Mouse (Mus musculus) left cerebral cortex, postnatal 4 days (tissue): ENCODE data around the gene M1ap. TPM values are rescaled to one million over a fixed set of nuclear protein-coding genes. Genes with fewer than 3 reads are reported as not detected.

Experiments used
- DNase-seq: peaks from one replicate; pipeline ENCODE4 v3.0.0-alpha.2; 2022
- intact Hi-C: fragments of 180-260 bp; cut with DNase I; formaldehyde crosslinking; loops from one replicate; pipeline ENCODE4 v1.15.1; 2025
- total RNA-seq, 2 experiments: library from RNA; stranded (reverse); gene quantifications; 2 replicates each; pipeline ENCODE4 v1.2.3; 2021

M1ap gene
- total RNA-seq, 2 experiments from 2014 or later = 0.44 TPM; not detected in 1

GRCm38 (mm10) chr6:82927617-82928016 lies 19.1 kb upstream of the M1ap start:
- DNase-seq = no peak
- intact Hi-C loops = no loop called here

- DNase-seq = no peak
- intact Hi-C loops = no loop called here
Measured at GRCm38 (mm10) chr6:82934616-82935230, 12.0 kb upstream of the M1ap start.

- intact Hi-C loops = no loop called here
- peak; percentile 85 for DNase-seq
Measured at GRCm38 (mm10) chr6:82939167-82939912, 7.4 kb upstream of the M1ap start, which contains the start of gene Sema4f. Gene Sema4f, minus strand, starts transcription at chr6:82939769.

GRCm38 (mm10) chr6:82940765-82941164 lies 5.9 kb upstream of the M1ap start:
- intact Hi-C loops = no loop called here
- DNase-seq = no peak

- intact Hi-C loops = no loop called here
- DNase-seq = peak; percentile 59
Measured at GRCm38 (mm10) chr6:82945750-82946149, 952 bp upstream of the M1ap start.

- intact Hi-C loops = no loop called here
- no peak for DNase-seq
Measured at GRCm38 (mm10) chr6:82956553-82957251, 10.0 kb downstream of the M1ap start.

GRCm38 (mm10) chr6:82961664-82962063 lies 15.0 kb downstream of the M1ap start:
- DNase-seq = no peak
- intact Hi-C loops = no loop called here

GRCm38 (mm10) chr6:82969249-82970084 lies 22.8 kb downstream of the M1ap start:
- intact Hi-C loops = loop anchor here (2.0 to 5.0 kb wide), 3 partner anchors 52 to 993 kb away; no protein-coding TSS in a partner anchor
- no peak for DNase-seq

- DNase-seq = peak; percentile 57
- intact Hi-C loops = loop anchor here (2.0 to 5.0 kb wide), 2 partner anchors 54 to 994 kb away; no protein-coding TSS in a partner anchor
Measured at GRCm38 (mm10) chr6:82971031-82971430, 24.3 kb downstream of the M1ap start.

- intact Hi-C loops = no loop called here
- DNase-seq = no peak
Measured at GRCm38 (mm10) chr6:82987411-82987971, 40.8 kb downstream of the M1ap start.

- DNase-seq = no peak
- intact Hi-C loops = loop anchor here (10.0 kb wide), 1 partner anchor 61 kb away; the partner anchor contains the start of genes Aup1, Dqx1 and Htra2
Measured at GRCm38 (mm10) chr6:82993696-82994095, 47.0 kb downstream of the M1ap start.

GRCm38 (mm10) chr6:82994372-82994771 lies 47.7 kb downstream of the M1ap start:
- no peak for DNase-seq
- intact Hi-C loops = loop anchor here (10.0 kb wide), 1 partner anchor 60 kb away; the partner anchor contains the start of genes Aup1, Dqx1 and Htra2

- intact Hi-C loops = loop anchor here (5.0 to 10.0 kb wide), 2 partner anchors 58 to 105 kb away; partner anchors contain the start of genes Aup1, Ccdc142, Dqx1 and Gm42688
- DNase-seq = peak; percentile 89
Measured at GRCm38 (mm10) chr6:82996740-82997315, 50.1 kb downstream of the M1ap start.

GRCm38 (mm10) chr6:82997511-82998102 lies 50.9 kb downstream of the M1ap start:
- intact Hi-C loops = loop anchor here (5.0 to 10.0 kb wide), 2 partner anchors 57 to 105 kb away; partner anchors contain the start of genes Aup1, Ccdc142, Dqx1 and Gm42688
- DNase-seq = no peak

- no peak for DNase-seq
- intact Hi-C loops = loop anchor here (5.0 to 10.0 kb wide), 2 partner anchors 56 to 104 kb away; partner anchors contain the start of genes Aup1, Ccdc142, Dqx1 and Gm42688
Measured at GRCm38 (mm10) chr6:82998326-82998725, 51.6 kb downstream of the M1ap start.

- intact Hi-C loops = loop anchor here (5.0 to 10.0 kb wide), 2 partner anchors 55 to 102 kb away; partner anchors contain the start of genes Aup1, Ccdc142, Dqx1 and Gm42688
- DNase-seq = no peak
Measured at GRCm38 (mm10) chr6:82999986-83000385, 53.3 kb downstream of the M1ap start.

- intact Hi-C loops = no loop called here
Measured at GRCm38 (mm10) chr6:83003082-83003481, 56.4 kb downstream of the M1ap start.

GRCm38 (mm10) chr6:83003850-83004249 lies 57.1 kb downstream of the M1ap start:
- DNase-seq = no peak
- intact Hi-C loops = no loop called here

More at GRCm38 (mm10) chr6:83003082-83003481, 56.4 kb downstream of the M1ap start:
- DNase-seq = no peak

GRCm38 (mm10) chr6:83004309-83004708 lies 57.6 kb downstream of the M1ap start:
- no peak for DNase-seq
- intact Hi-C loops = no loop called here
